Mouse (Mus musculus) lung, postnatal 25 days (tissue): Measurements from ENCODE around the gene Dhrs9.
A peak's percentile ranks its signal among the peaks of the same experiment; 100 is the strongest.

ENCODE experiments used
- DNase-seq: peaks from one replicate; pipeline ENCODE4 v3.0.0; 2022; ENCODE audit warnings: low spot score

Dhrs9 gene

GRCm38 (mm10) chr2:69424829-69425228 is 44.6 kb downstream of the Dhrs9 start:
- DNase-seq = no peak

GRCm38 (mm10) chr2:69426081-69426480 is 45.8 kb downstream of the Dhrs9 start:
- DNase-seq = no peak

GRCm38 (mm10) chr2:69427141-69427540 is 46.9 kb downstream of the Dhrs9 start:
- no peak for DNase-seq

GRCm38 (mm10) chr2:69428116-69428515 is 47.9 kb downstream of the Dhrs9 start:
- DNase-seq = peak; percentile 58

DNA sequence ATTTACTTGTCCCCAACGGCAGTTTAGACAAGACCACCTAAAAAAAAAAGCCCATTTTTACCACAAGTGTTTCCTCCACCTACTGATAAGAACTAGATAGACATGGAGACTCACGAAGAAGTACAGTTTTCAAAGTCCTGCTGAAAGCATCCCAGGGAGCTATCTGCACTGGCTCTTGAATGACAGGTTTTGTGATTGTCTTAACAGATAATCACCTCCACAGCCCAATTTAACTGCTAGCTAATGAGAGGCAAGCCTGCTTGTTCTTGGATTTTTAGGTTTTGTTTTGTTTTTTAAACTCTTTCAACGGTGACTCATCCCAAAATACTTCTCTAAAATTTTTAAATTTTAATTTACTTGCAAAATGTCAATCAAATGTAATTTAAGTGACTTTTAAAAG is 61.4 kb downstream of the Dhrs9 start:
- DNase-seq = no peak

GRCm38 (mm10) chr2:69445896-69446472 is 65.7 kb downstream of the Dhrs9 start:
- no peak for DNase-seq

DNA sequence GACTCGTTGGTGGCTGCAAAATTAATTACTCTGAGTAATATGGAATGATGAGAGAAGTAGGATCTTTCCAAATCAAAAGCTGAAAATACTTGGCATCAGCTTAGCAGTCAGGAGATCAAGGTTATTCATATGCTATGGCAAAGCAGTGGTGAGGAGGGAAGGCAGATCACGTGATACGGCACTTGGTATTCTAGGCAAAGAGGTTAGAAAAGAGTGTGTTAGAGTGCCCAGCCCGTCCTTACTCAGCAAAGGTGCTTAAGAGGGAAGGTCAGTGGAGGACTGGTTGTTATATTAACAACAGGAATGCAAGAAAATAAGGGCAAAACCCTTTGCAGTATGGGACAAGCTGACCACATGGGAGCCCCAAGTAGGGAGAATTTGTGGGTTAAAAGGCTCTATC is 68.3 kb downstream of the Dhrs9 start:
- no peak for DNase-seq

DNA sequence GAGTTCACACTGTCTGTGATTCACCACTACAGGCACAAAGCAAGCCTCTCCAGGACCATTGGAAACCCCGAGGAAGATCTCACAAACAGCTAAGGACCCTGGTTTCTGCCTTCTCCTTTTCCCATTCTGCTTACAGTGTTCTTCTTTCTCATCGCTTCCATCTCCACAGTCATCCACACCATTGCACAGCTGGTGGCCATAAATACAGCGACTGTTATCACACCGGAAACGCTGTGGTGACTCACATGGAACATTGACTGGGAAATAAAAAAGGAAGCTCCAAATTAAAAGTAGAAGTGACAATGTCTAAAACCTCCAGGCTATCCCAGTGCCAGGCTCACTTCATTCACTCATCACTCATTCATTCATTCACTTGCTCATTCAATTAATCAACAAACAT is 70.9 kb downstream of the Dhrs9 start:
- DNase-seq = no peak
